Mouse (Mus musculus) cerebellum, adult 18-20 months (tissue): ENCODE data around the gene Ogfod2.
A peak's percentile ranks its signal among the peaks of the same experiment; 100 is the strongest.

Experiments used
- DNase-seq, 2 experiments: peaks; one replicate each; pipeline ENCODE4 v3.0.0; 2021

The Ogfod2 gene

GRCm38 (mm10) chr5:124111742-124112497 is at the start of gene Ogfod2:
TSS of gene Ogfod2 (plus strand) at chr5:124112297.
- DNase-seq, result peak; percentile 94 to 96

GRCm38 (mm10) chr5:124069657-124070056 is 42.4 kb upstream of the Ogfod2 start:
- no peak for DNase-seq

- no peak for DNase-seq
Observed at GRCm38 (mm10) chr5:124073682-124074081, 38.4 kb upstream of the Ogfod2 start.

- no peak for DNase-seq
Observed at GRCm38 (mm10) chr5:124074845-124075307, 37.2 kb upstream of the Ogfod2 start.

GRCm38 (mm10) chr5:124075716-124076115 is 36.4 kb upstream of the Ogfod2 start:
- DNase-seq, result no peak

GRCm38 (mm10) chr5:124076559-124076958 is 35.5 kb upstream of the Ogfod2 start:
- no peak for DNase-seq

GRCm38 (mm10) chr5:124077241-124077640 is 34.9 kb upstream of the Ogfod2 start:
- no peak for DNase-seq

GRCm38 (mm10) chr5:124077856-124078460 is 34.1 kb upstream of the Ogfod2 start:
- DNase-seq, result no peak

- peak; percentile 39 to 53 for DNase-seq
Observed at GRCm38 (mm10) chr5:124078794-124079416, 33.2 kb upstream of the Ogfod2 start.

- no peak for DNase-seq
Observed at GRCm38 (mm10) chr5:124079880-124080279, 32.2 kb upstream of the Ogfod2 start.

GRCm38 (mm10) chr5:124082447-124082846 is 29.6 kb upstream of the Ogfod2 start:
- DNase-seq, result no peak

- DNase-seq, result no peak
Observed at GRCm38 (mm10) chr5:124082941-124083688, 29.0 kb upstream of the Ogfod2 start.

GRCm38 (mm10) chr5:124083850-124084587 is 28.1 kb upstream of the Ogfod2 start:
- DNase-seq, result no peak

GRCm38 (mm10) chr5:124084588-124085173 is 27.4 kb upstream of the Ogfod2 start:
- peak; percentile 85 to 91 for DNase-seq

GRCm38 (mm10) chr5:124085513-124085912 is 26.6 kb upstream of the Ogfod2 start:
- DNase-seq, result no peak

- no peak for DNase-seq
Observed at GRCm38 (mm10) chr5:124086876-124087275, 25.2 kb upstream of the Ogfod2 start.

- no peak for DNase-seq
Observed at GRCm38 (mm10) chr5:124089868-124090267, 22.2 kb upstream of the Ogfod2 start.

- DNase-seq, result no peak
Observed at GRCm38 (mm10) chr5:124091951-124092406, 20.1 kb upstream of the Ogfod2 start.

- DNase-seq, result peak; percentile 79 to 85
Observed at GRCm38 (mm10) chr5:124093120-124093794, 18.8 kb upstream of the Ogfod2 start.

- DNase-seq, result no peak
Observed at GRCm38 (mm10) chr5:124093852-124094604, 18.1 kb upstream of the Ogfod2 start.
